Mouse (Mus musculus) hindbrain, embryonic 12.5 days (tissue): ENCODE data around the gene Spred3. TPM values are rescaled to one million over a fixed set of nuclear protein-coding genes. Genes with fewer than 3 reads are reported as not detected.

Experiments used
- ATAC-seq: fragments of 200-750 bp; cut with Nextera tagmentation; 2 replicates; pipeline ENCODE4 v1.8.0; 2017; ENCODE audit warnings: moderate TSS enrichment; ENCODE audit not compliant: low FRiP score
- H3K27ac ChIP-seq: fragments of 300-500 bp; sonication (generic); 2 replicates; pipeline ENCODE4 v1.5.1; 2016; ENCODE audit warnings: mild to moderate bottlenecking
- H3K27me3 ChIP-seq: fragments of 300-500 bp; sonication (generic); 2 replicates; pipeline ENCODE4 v1.6.1; 2016; ENCODE audit warnings: mild to moderate bottlenecking
- H3K36me3 ChIP-seq: fragments of 300-500 bp; sonication (generic); 2 replicates; pipeline ENCODE4 v1.6.1; 2016; ENCODE audit warnings: mild to moderate bottlenecking
- H3K4me1 ChIP-seq: fragments of 300-500 bp; sonication (generic); 2 replicates; pipeline ENCODE4 v1.6.1; 2016
- H3K4me2 ChIP-seq: fragments of 300-500 bp; sonication (generic); replicated peaks from 2 replicates; pipeline ENCODE4 v1.6.1; 2016; ENCODE audit warnings: mild to moderate bottlenecking
- H3K4me3 ChIP-seq: fragments of 300-500 bp; sonication (generic); 2 replicates; pipeline ENCODE4 v1.5.1; 2016; ENCODE audit warnings: mild to moderate bottlenecking
- H3K9ac ChIP-seq: fragments of 300-500 bp; sonication (generic); 2 replicates; pipeline ENCODE4 v1.6.1; 2016; ENCODE audit warnings: mild to moderate bottlenecking, moderate library complexity
- H3K9me3 ChIP-seq: fragments of 300-500 bp; sonication (generic); replicated peaks from 2 replicates; pipeline ENCODE4 v1.6.1; 2016; ENCODE audit warnings: mild to moderate bottlenecking
- WGBS: fragments of 180-500 bp; shearing (Covaris S2); methylation state at CpG from one replicate; pipeline ENCODE4 v1.1.7; 2016; 5-methylcytosine and 5-hydroxymethylcytosine counted together
- polyA plus RNA-seq: library from polyadenylated mRNA; unstranded; fragments of >200 nt; fragmentation: Nextera tagmentation; extraction: Ambion mirVana; gene quantifications from 2 replicates; pipeline ENCODE4 v1.2.1, GENCODE M21; 2016

Gene Spred3
- polyA plus RNA-seq, 1 experiment from 2014 or later: 5.9 TPM

- H3K27ac ChIP-seq: no peak overlapping the region
- H3K4me1 ChIP-seq: peaks cover 21% of the 10 kb centered on the region
- ATAC-seq: peak; percentile 59
- H3K9me3 ChIP-seq: no peaks in the 10 kb centered on the region
- H3K27me3 ChIP-seq: peaks cover 2% of the 10 kb centered on the region; the same call in 1 of the 2 replicates
- peak overlapping the region; percentile 82 for H3K4me2 ChIP-seq
- H3K9ac ChIP-seq: no peak overlapping the region
- H3K4me3 ChIP-seq: peak overlapping the region; percentile 63
- H3K36me3 ChIP-seq: peaks cover 14% of the 10 kb centered on the region
- WGBS: 41% methylated on average over 5 of the region's 5 CpGs
Measured at GRCm38 (mm10) chr7:29180854-29181236, 10.6 kb upstream of the Spred3 start.

GRCm38 (mm10) chr7:29180077-29180853 is 10.1 kb upstream of the Spred3 start, which contains the start of gene Psmd8:
Gene Psmd8 (minus strand): TSS chr7:29180701.
- H3K27ac ChIP-seq: peak within 1 kb of the TSS; percentile 76
- H3K9ac ChIP-seq: peak within 1 kb of the TSS; percentile 72
- peak within 1 kb of the TSS; percentile 63 for H3K4me3 ChIP-seq
- peak within 1 kb of the TSS; percentile 82 for H3K4me2 ChIP-seq
- WGBS: under 1% methylated on average over 62 of the region's 62 CpGs
- peaks cover 19% of the 10 kb centered on the region for H3K36me3 ChIP-seq
- ATAC-seq: peak; percentile 94
- H3K9me3 ChIP-seq: no peaks in the 10 kb centered on the region
- H3K27me3 ChIP-seq: peaks cover 7% of the 10 kb centered on the region; the same call in 1 of the 2 replicates
- peaks cover 21% of the 10 kb centered on the region for H3K4me1 ChIP-seq

GRCm38 (mm10) chr7:29179323-29179722 is 9.1 kb upstream of the Spred3 start:
- Histone ChIP-seq H3K9me3 (no peaks in the 10 kb centered on the region), H3K36me3 (peaks cover 29% of the 10 kb centered on the region), H3K4me3 (peak overlapping the region; percentile 63), H3K27me3 (peaks cover 14% of the 10 kb centered on the region), H3K4me2 (peak overlapping the region; percentile 82), H3K4me1 (peaks cover 21% of the 10 kb centered on the region), H3K27ac (no peak overlapping the region), H3K9ac (peak overlapping the region; percentile 72; the same call in 1 of the 2 replicates)
- ATAC-seq: no peak
- whole genome bisulfite sequencing: 61% methylated on average over 7 of the region's 7 CpGs

GRCm38 (mm10) chr7:29178106-29178505 is 7.9 kb upstream of the Spred3 start:
- Histone ChIP-seq H3K4me2 (0 out of 2 replicates have a peak overlapping the region, but pooled peaks have one; percentile 8), H3K27me3 (peaks cover 27% of the 10 kb centered on the region), H3K4me1 (peaks cover 22% of the 10 kb centered on the region), H3K27ac (no peak overlapping the region), H3K9ac (no peak overlapping the region), H3K4me3 (no peak overlapping the region), H3K9me3 (no peaks in the 10 kb centered on the region), H3K36me3 (peaks cover 40% of the 10 kb centered on the region)
- WGBS: 89% methylated on average over 4 of the region's 4 CpGs
- ATAC-seq: no peak

GRCm38 (mm10) chr7:29172390-29173016 is 2.3 kb upstream of the Spred3 start:
- WGBS: 28% methylated on average over 32 of the region's 32 CpGs
- Histone ChIP-seq H3K4me2 (no peak overlapping the region), H3K36me3 (peaks cover 40% of the 10 kb centered on the region), H3K9ac (no peak overlapping the region), H3K27ac (no peak overlapping the region), H3K4me1 (peaks cover 45% of the 10 kb centered on the region), H3K27me3 (peaks cover 58% of the 10 kb centered on the region), H3K4me3 (no peak overlapping the region), H3K9me3 (no peaks in the 10 kb centered on the region)
- ATAC-seq: no peak

- Histone ChIP-seq H3K36me3 (peaks cover 34% of the 10 kb centered on the region), H3K4me2 (peak overlapping the region; percentile 76), H3K4me3 (peak overlapping the region; percentile 68), H3K27me3 (peaks cover 58% of the 10 kb centered on the region), H3K4me1 (peaks cover 46% of the 10 kb centered on the region), H3K9me3 (no peaks in the 10 kb centered on the region), H3K9ac (peak overlapping the region; percentile 54; the same call in 1 of the 2 replicates), H3K27ac (no peak overlapping the region)
- ATAC-seq: no peak
- 5% methylated on average over 34 of the region's 34 CpGs for WGBS
Measured at GRCm38 (mm10) chr7:29171562-29172097, 1.4 kb upstream of the Spred3 start.

GRCm38 (mm10) chr7:29170755-29171561 is 747 bp upstream of the Spred3 start:
- Histone ChIP-seq H3K4me3 (peak overlapping the region; percentile 68), H3K9ac (peak overlapping the region; percentile 54), H3K36me3 (peaks cover 27% of the 10 kb centered on the region), H3K27ac (no peak overlapping the region), H3K9me3 (no peaks in the 10 kb centered on the region), H3K4me1 (peaks cover 46% of the 10 kb centered on the region), H3K27me3 (peaks cover 57% of the 10 kb centered on the region), H3K4me2 (peak overlapping the region; percentile 76)
- 1% methylated on average over 43 of the region's 43 CpGs for WGBS
- ATAC-seq: no peak

- H3K4me3 ChIP-seq: peak overlapping the region; percentile 68
- peak overlapping the region; percentile 85 for H3K27ac ChIP-seq
- WGBS: under 1% methylated on average over 31 of the region's 39 CpGs
- H3K4me2 ChIP-seq: peak overlapping the region; percentile 76
- ATAC-seq: peak; percentile 80
- peak overlapping the region; percentile 67 for H3K9ac ChIP-seq
- H3K27me3 ChIP-seq: peaks cover 45% of the 10 kb centered on the region
- peaks cover 12% of the 10 kb centered on the region for H3K36me3 ChIP-seq
- peaks cover 46% of the 10 kb centered on the region for H3K4me1 ChIP-seq
- no peaks in the 10 kb centered on the region for H3K9me3 ChIP-seq
Measured at GRCm38 (mm10) chr7:29169231-29170065, 763 bp downstream of the Spred3 start.

- peaks cover 46% of the 10 kb centered on the region for H3K4me1 ChIP-seq
- H3K4me2 ChIP-seq: peak overlapping the region; percentile 76
- peak overlapping the region; percentile 85 for H3K27ac ChIP-seq
- peak overlapping the region; percentile 68 for H3K4me3 ChIP-seq
- peaks cover 38% of the 10 kb centered on the region for H3K27me3 ChIP-seq
- H3K36me3 ChIP-seq: peaks cover 6% of the 10 kb centered on the region
- ATAC-seq: peak; percentile 29
- H3K9me3 ChIP-seq: no peaks in the 10 kb centered on the region
- peak overlapping the region; percentile 67 for H3K9ac ChIP-seq
- WGBS: 1% methylated on average over 14 of the region's 14 CpGs
Measured at GRCm38 (mm10) chr7:29168791-29169230, 1.4 kb downstream of the Spred3 start.

GRCm38 (mm10) chr7:29168121-29168695 is 2.0 kb downstream of the Spred3 start:
- WGBS: 1% methylated on average over 10 of the region's 10 CpGs
- peak overlapping the region; percentile 85 for H3K27ac ChIP-seq
- H3K27me3 ChIP-seq: peaks cover 32% of the 10 kb centered on the region
- peak overlapping the region; percentile 68 for H3K4me3 ChIP-seq
- H3K36me3 ChIP-seq: no peaks in the 10 kb centered on the region; the same call in 1 of the 2 replicates
- H3K9ac ChIP-seq: peak overlapping the region; percentile 67
- no peak for ATAC-seq
- peaks cover 46% of the 10 kb centered on the region for H3K4me1 ChIP-seq
- no peaks in the 10 kb centered on the region for H3K9me3 ChIP-seq
- peak overlapping the region; percentile 76 for H3K4me2 ChIP-seq

GRCm38 (mm10) chr7:29167656-29168055 is 2.6 kb downstream of the Spred3 start:
- Histone ChIP-seq H3K4me3 (peak overlapping the region; percentile 68), H3K9ac (peak overlapping the region; percentile 67; the same call in 1 of the 2 replicates), H3K27me3 (peaks cover 30% of the 10 kb centered on the region), H3K4me2 (peak overlapping the region; percentile 76), H3K9me3 (no peaks in the 10 kb centered on the region), H3K4me1 (peaks cover 40% of the 10 kb centered on the region), H3K27ac (no peak overlapping the region), H3K36me3 (no peaks in the 10 kb centered on the region)
- no peak for ATAC-seq
- 15% methylated on average over 19 of the region's 19 CpGs for WGBS
